Mouse (Mus musculus) forebrain, embryonic 16.5 days (tissue): ENCODE results near the gene Rassf7. TPM values are rescaled to one million over a fixed set of nuclear protein-coding genes. Genes with fewer than 3 reads are reported as not detected.

Experiments
- ATAC-seq: fragments of 200-750 bp; cut with Nextera tagmentation; 2 replicates; pipeline ENCODE4 v1.8.0; 2017; ENCODE audit warnings: mild to moderate bottlenecking, moderate library complexity
- H3K27ac ChIP-seq: fragments of 300-500 bp; sonication (generic); 2 replicates; pipeline ENCODE4 v1.5.1; 2014; ENCODE audit warnings: low read length, control low read depth
- H3K27me3 ChIP-seq: fragments of 300-500 bp; sonication (generic); replicated peaks from 2 replicates; pipeline ENCODE4 v1.6.1; 2014; ENCODE audit warnings: low read length; ENCODE audit not compliant: control insufficient read depth, insufficient read depth
- H3K36me3 ChIP-seq: fragments of 300-500 bp; sonication (generic); 2 replicates; pipeline ENCODE4 v1.6.1; 2014; ENCODE audit not compliant: control insufficient read depth, insufficient read depth
- H3K4me1 ChIP-seq: fragments of 300-500 bp; sonication (generic); replicated peaks from 2 replicates; pipeline ENCODE4 v1.6.1; 2014; ENCODE audit warnings: low read length; ENCODE audit not compliant: control insufficient read depth, insufficient read depth
- H3K4me2 ChIP-seq: fragments of 300-500 bp; sonication (generic); 2 replicates; pipeline ENCODE4 v1.6.1; 2014; ENCODE audit warnings: mild to moderate bottlenecking, low read length, control low read depth
- H3K4me3 ChIP-seq: fragments of 300-500 bp; sonication (generic); replicated peaks from 2 replicates; pipeline ENCODE4 v1.5.1; 2014; ENCODE audit warnings: mild to moderate bottlenecking, low read length, control low read depth
- H3K9ac ChIP-seq: fragments of 300-500 bp; sonication (generic); replicated peaks from 2 replicates; pipeline ENCODE4 v1.6.1; 2014; ENCODE audit warnings: low read depth, low read length, control low read depth
- H3K9me3 ChIP-seq: fragments of 300-500 bp; sonication (generic); 2 replicates; pipeline ENCODE4 v1.6.1; 2016; ENCODE audit warnings: low read length; ENCODE audit not compliant: control insufficient read depth
- WGBS: fragments of 180-500 bp; shearing (Covaris S2); extraction: QIAGEN DNeasy Blood & Tissue Kit; methylation state at CpG from one replicate; pipeline ENCODE4 v1.1.7; 2014; 5-methylcytosine and 5-hydroxymethylcytosine counted together
- polyA plus RNA-seq: library from polyadenylated mRNA; unstranded; fragments of >200 nt; fragmentation: Nextera tagmentation; extraction: Ambion mirVana; gene quantifications from 2 replicates; pipeline ENCODE4 v1.2.1, GENCODE M21; 2015

The Rassf7 gene
- polyA plus RNA-seq, 1 experiment from 2014 or later: 23.6 TPM

DNA sequence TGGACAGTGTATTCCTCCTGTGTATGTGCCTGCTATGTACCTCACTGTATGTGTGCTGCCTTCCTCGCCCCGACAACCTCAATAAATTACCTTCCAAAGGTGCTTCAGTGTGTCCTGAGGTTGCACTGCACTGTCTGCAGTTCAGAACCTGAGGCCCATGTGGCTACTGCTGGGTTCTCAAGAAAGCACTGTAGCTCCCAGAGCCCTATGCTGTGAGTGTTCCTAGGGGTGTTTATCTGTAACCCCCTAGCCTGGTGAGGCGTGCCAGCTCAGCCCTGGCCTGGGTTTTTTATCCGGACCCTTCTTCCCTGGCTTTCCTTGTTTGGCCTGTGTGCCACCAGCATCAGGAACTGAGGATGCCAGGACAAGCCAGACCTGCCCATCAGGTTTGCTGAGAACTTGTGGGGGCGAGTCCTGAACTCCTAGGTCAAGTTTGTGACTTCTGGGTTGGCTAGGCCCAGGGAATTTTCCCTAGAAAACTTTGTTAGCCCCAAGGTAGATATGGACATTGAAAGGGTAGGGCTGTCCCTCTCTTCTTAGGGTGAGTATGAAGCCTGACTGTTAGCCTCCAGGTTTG lies 3.0 kb downstream of the Rassf7 start:
- no peaks in the 10 kb centered on the region for H3K36me3 ChIP-seq
- 94% methylated on average over 5 of the region's 5 CpGs for WGBS
- no peaks in the 10 kb centered on the region for H3K27me3 ChIP-seq
- no peak overlapping the region for H3K9ac ChIP-seq
- H3K27ac ChIP-seq: no peak overlapping the region
- H3K9me3 ChIP-seq: no peaks in the 10 kb centered on the region
- H3K4me3 ChIP-seq: no peak overlapping the region
- ATAC-seq: no peak
- no peak overlapping the region for H3K4me2 ChIP-seq
- H3K4me1 ChIP-seq: peaks cover 29% of the 10 kb centered on the region

GRCm38 (mm10) chr7:141219558-141220099 lies 4.0 kb downstream of the Rassf7 start:
- Histone ChIP-seq H3K9ac (no peak overlapping the region), H3K36me3 (no peaks in the 10 kb centered on the region), H3K27me3 (no peaks in the 10 kb centered on the region), H3K27ac (no peak overlapping the region), H3K4me3 (no peak overlapping the region), H3K9me3 (no peaks in the 10 kb centered on the region), H3K4me2 (no peak overlapping the region), H3K4me1 (peaks cover 29% of the 10 kb centered on the region)
- 94% methylated on average over 1 of the region's 1 CpGs for WGBS
- no peak for ATAC-seq

GRCm38 (mm10) chr7:141220377-141220776 lies 4.7 kb downstream of the Rassf7 start:
- no peaks in the 10 kb centered on the region for H3K27me3 ChIP-seq
- H3K4me3 ChIP-seq: no peak overlapping the region
- no peak overlapping the region for H3K27ac ChIP-seq
- ATAC-seq: no peak
- WGBS: 74% methylated on average over 1 of the region's 1 CpGs
- H3K9me3 ChIP-seq: no peaks in the 10 kb centered on the region
- peaks cover 25% of the 10 kb centered on the region for H3K4me1 ChIP-seq
- no peak overlapping the region for H3K9ac ChIP-seq
- no peak overlapping the region for H3K4me2 ChIP-seq
- H3K36me3 ChIP-seq: no peaks in the 10 kb centered on the region

GRCm38 (mm10) chr7:141221249-141222125 lies 5.8 kb downstream of the Rassf7 start:
- 2% methylated on average over 44 of the region's 44 CpGs for WGBS
- Histone ChIP-seq H3K27me3 (no peaks in the 10 kb centered on the region), H3K4me2 (peak overlapping the region; percentile 75), H3K4me3 (peak overlapping the region; percentile 47), H3K36me3 (no peaks in the 10 kb centered on the region), H3K9me3 (no peaks in the 10 kb centered on the region), H3K9ac (peak overlapping the region; percentile 60), H3K4me1 (peaks cover 19% of the 10 kb centered on the region), H3K27ac (peak overlapping the region; percentile 61)
- ATAC-seq: peak; percentile 97

DNA sequence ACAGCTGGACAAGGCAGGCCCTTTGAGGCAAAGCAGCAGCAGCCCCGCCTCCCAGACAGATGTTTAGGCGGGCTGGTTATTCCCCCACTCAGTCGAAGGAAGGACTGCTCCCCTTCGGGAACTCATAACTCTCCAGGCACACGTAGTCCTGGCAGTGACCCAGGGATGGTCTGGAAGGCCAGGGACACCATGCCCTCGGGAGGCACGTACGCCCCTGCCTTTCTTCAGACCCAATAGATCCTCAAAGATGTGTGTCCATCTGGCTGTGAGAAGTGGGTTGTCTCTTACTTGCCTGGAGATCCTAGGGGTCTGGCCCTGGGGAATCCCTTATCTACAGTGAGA lies 6.4 kb downstream of the Rassf7 start:
- peak overlapping the region; percentile 75 for H3K4me2 ChIP-seq
- H3K4me3 ChIP-seq: peak overlapping the region; percentile 47
- H3K27me3 ChIP-seq: no peaks in the 10 kb centered on the region
- ATAC-seq: no peak
- no peaks in the 10 kb centered on the region for H3K9me3 ChIP-seq
- H3K9ac ChIP-seq: peak overlapping the region; percentile 60
- no peaks in the 10 kb centered on the region for H3K36me3 ChIP-seq
- 3% methylated on average over 8 of the region's 8 CpGs for WGBS
- H3K27ac ChIP-seq: peak overlapping the region; percentile 38; the same call in 1 of the 2 replicates
- H3K4me1 ChIP-seq: peaks cover 14% of the 10 kb centered on the region

DNA sequence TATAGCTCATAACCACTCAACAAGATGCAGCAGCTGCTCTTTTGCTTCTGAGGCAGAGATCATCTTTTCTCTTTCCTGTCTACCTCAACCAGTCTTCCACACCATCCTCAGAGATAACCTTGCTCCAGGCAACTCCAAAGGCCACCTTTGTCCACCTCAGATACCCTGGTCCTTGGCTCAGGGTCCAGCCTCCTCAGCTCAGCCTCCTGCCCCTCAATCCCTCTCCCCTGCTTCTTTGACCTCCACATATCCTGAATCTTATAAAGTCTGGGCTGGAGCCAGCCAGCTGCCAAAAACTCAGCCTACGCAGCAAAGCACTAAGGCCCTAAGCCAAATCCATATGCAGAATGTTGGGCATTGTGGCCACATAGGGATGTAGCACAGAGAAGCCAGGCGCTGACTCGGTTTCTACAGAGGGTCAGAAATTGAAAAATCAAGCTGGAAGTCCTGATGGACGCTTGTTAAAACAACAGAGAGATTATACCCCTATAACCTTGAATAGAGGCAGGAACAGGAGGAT lies 7.1 kb downstream of the Rassf7 start:
- no peaks in the 10 kb centered on the region for H3K27me3 ChIP-seq
- H3K9me3 ChIP-seq: no peaks in the 10 kb centered on the region
- no peak overlapping the region for H3K4me3 ChIP-seq
- no peak for ATAC-seq
- H3K36me3 ChIP-seq: no peaks in the 10 kb centered on the region
- 88% methylated on average over 4 of the region's 4 CpGs for WGBS
- H3K9ac ChIP-seq: no peak overlapping the region
- H3K4me1 ChIP-seq: peaks cover 14% of the 10 kb centered on the region
- peak overlapping the region; percentile 75; the same call in 1 of the 2 replicates for H3K4me2 ChIP-seq
- no peak overlapping the region for H3K27ac ChIP-seq

DNA sequence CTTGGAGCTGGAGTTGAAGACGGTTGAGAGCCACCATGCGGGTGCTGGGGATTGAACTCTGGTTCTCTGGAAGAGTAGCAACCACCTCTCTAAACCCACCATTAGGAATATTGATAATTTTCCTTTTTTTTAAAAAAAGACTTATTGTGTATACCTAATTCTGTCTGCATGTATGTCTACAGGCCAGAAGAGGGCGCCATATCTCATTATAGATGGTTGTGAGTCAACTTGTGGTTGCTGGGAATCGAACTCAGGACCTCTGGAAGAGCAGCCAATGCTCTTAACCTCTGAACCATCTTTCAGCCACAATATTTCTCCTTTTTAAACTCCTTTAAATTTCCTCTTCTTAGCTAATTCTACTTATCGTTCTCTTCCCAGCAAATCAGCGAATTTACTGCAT lies 10.9 kb downstream of the Rassf7 start:
- H3K4me2 ChIP-seq: no peak overlapping the region
- H3K9ac ChIP-seq: no peak overlapping the region
- peaks cover 27% of the 10 kb centered on the region for H3K4me1 ChIP-seq
- H3K4me3 ChIP-seq: no peak overlapping the region
- WGBS: 91% methylated on average over 6 of the region's 6 CpGs
- no peaks in the 10 kb centered on the region for H3K27me3 ChIP-seq
- no peaks in the 10 kb centered on the region for H3K9me3 ChIP-seq
- no peaks in the 10 kb centered on the region for H3K36me3 ChIP-seq
- ATAC-seq: no peak
- H3K27ac ChIP-seq: no peak overlapping the region

DNA sequence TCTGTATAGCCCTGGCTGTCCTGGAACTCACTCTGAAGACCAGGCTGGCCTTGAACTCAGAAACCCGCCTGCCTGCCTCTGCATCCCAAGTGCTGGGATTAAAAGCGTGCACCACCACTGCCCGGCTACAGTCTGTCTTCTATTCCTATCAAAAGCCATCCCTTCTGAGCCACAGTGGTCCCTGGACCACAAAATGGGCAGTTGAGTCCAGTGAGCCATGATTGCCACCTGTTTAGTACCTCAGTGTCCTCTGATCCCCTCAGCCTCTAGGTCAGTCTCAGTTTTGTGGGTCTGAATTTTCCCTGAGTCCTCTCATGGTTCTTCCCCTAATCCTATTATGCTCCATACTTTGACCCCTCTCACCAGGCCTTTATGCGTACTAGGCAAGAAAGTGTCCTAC lies 12.1 kb downstream of the Rassf7 start:
- no peak overlapping the region; the same call in 1 of the 2 replicates for H3K27ac ChIP-seq
- 76% methylated on average over 4 of the region's 4 CpGs for WGBS
- no peak overlapping the region for H3K4me2 ChIP-seq
- H3K36me3 ChIP-seq: peaks cover 7% of the 10 kb centered on the region
- no peaks in the 10 kb centered on the region for H3K27me3 ChIP-seq
- H3K9ac ChIP-seq: peak overlapping the region; percentile 94; the same call in 1 of the 2 replicates
- H3K4me1 ChIP-seq: peaks cover 18% of the 10 kb centered on the region
- no peak for ATAC-seq
- no peak overlapping the region; the same call in 1 of the 2 replicates for H3K4me3 ChIP-seq
- H3K9me3 ChIP-seq: no peaks in the 10 kb centered on the region
